Mouse (Mus musculus) liver, postnatal 0 days (tissue): ENCODE measurements around the gene Comt. TPM values are rescaled to one million over a fixed set of nuclear protein-coding genes. Genes with fewer than 3 reads are reported as not detected.

ENCODE experiments used
- ATAC-seq: fragments of 200-750 bp; cut with Nextera tagmentation; 2 replicates; pipeline ENCODE4 v1.8.0; 2017; ENCODE audit warnings: mild to moderate bottlenecking, moderate library complexity
- DNase-seq: peaks from one replicate; pipeline ENCODE4 v3.0.0-alpha.2; 2016
- H3K27ac ChIP-seq: fragments of 300-500 bp; sonication (generic); 2 replicates; pipeline ENCODE4 v1.5.1; 2014; ENCODE audit warnings: antibody characterized with exemption, moderate library complexity, mild to moderate bottlenecking, low read depth
- H3K27me3 ChIP-seq: fragments of 300-500 bp; sonication (generic); 2 replicates; pipeline ENCODE4 v1.6.1; 2014; ENCODE audit warnings: low read length, control low read depth, mixed read lengths; ENCODE audit not compliant: insufficient read depth
- H3K36me3 ChIP-seq: fragments of 300-500 bp; sonication (generic); replicated peaks from 2 replicates; pipeline ENCODE4 v1.6.1; 2014; ENCODE audit warnings: mild to moderate bottlenecking, control low read depth, low read length, moderate library complexity, mixed read lengths; ENCODE audit not compliant: insufficient read depth
- H3K4me1 ChIP-seq: fragments of 300-500 bp; sonication (generic); 2 replicates; pipeline ENCODE4 v1.6.1; 2014; ENCODE audit warnings: antibody characterized with exemption, mild to moderate bottlenecking, control low read depth; ENCODE audit not compliant: insufficient read depth
- H3K4me2 ChIP-seq: fragments of 300-500 bp; sonication (generic); 2 replicates; pipeline ENCODE4 v1.6.1; 2014; ENCODE audit warnings: low read depth, mild to moderate bottlenecking, low read length, moderate library complexity, mixed read lengths
- H3K4me3 ChIP-seq: fragments of 300-500 bp; sonication (generic); 2 replicates; pipeline ENCODE4 v1.5.1; 2014; ENCODE audit warnings: low read depth, low read length
- H3K9ac ChIP-seq: fragments of 300-500 bp; sonication (generic); replicated peaks from 2 replicates; pipeline ENCODE4 v1.6.1; 2014; ENCODE audit warnings: mild to moderate bottlenecking, moderate library complexity
- H3K9me3 ChIP-seq: fragments of 300-500 bp; sonication (generic); 2 replicates; pipeline ENCODE4 v1.6.1; 2016; ENCODE audit warnings: mild to moderate bottlenecking, control low read depth, low read length, mixed read lengths
- CTCF ChIP-seq: sonication (generic); IDR thresholded peaks from 2 replicates; pipeline ENCODE4 v1.5.1; 2016; ENCODE audit warnings: antibody characterized with exemption, low read depth
- EP300 ChIP-seq: IDR thresholded peaks from 2 replicates; pipeline ENCODE4 v1.6.1; 2016; ENCODE audit warnings: antibody characterized with exemption, low read depth, mild to moderate bottlenecking
- WGBS: fragments of 180-500 bp; shearing (Covaris S2); extraction: QIAGEN DNeasy Blood & Tissue Kit; methylation state at CpG from one replicate; pipeline ENCODE4 v1.1.7; 2014; ENCODE audit not compliant: insufficient replicate concordance; 5-methylcytosine and 5-hydroxymethylcytosine counted together
- polyA plus RNA-seq: library from polyadenylated mRNA; unstranded; fragments of >200 nt; fragmentation: Nextera tagmentation; extraction: Ambion mirVana; gene quantifications from 2 replicates; pipeline ENCODE4 v1.2.1, GENCODE M21; 2015

Gene Comt
- polyA plus RNA-seq, 1 experiment from 2014 or later = 125 TPM

DNA sequence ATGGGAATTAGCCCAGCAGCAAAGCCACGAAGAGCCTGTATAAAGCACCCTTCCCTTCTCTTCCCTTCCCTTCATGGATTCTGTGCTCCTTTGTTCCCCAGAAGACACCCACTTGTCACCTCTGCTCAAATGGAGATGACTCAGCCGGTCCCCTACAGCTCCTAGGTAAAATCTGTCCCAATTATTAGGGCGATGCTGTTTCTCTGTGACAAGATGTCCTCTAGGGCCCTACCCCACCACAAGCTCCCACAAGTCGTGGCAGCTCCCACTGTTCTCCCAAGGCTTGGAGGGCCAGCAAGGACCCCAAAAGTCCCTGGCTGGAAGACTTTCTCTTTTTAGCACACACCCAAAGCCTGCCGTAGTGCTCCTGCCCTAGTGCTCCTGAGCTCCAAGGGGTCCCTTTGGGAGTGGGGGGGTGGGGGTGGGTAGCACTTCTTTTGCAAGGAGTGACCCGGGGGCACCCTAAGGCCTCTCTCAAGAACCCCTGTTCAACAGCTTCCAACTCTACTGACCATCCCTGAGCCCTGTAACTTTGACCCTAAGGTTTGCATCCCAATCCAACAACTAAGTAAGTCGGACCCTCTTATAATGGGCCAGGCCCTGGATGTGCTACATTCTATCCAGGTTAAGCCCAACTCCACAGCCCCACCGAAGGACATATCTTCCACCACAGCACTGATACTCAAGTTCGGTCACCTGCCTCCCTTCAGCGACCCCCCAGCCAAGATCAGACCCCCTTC lies 1.0 kb downstream of the Comt start:
- DNase-seq = no peak
- H3K4me2 ChIP-seq = peak overlapping the region; percentile 89
- no peak for ATAC-seq
- peaks cover 30% of the 10 kb centered on the region for H3K36me3 ChIP-seq
- no peaks in the 10 kb centered on the region for H3K9me3 ChIP-seq
- TF ChIP-seq EP300 = no peak
- TF ChIP-seq CTCF = no peak
- H3K4me1 ChIP-seq = peaks cover 43% of the 10 kb centered on the region
- peak overlapping the region; percentile 95 for H3K27ac ChIP-seq
- H3K27me3 ChIP-seq = no peaks in the 10 kb centered on the region
- H3K4me3 ChIP-seq = peak overlapping the region; percentile 83
- H3K9ac ChIP-seq = peak overlapping the region; percentile 89
- 11% methylated on average over 10 of the region's 10 CpGs for WGBS

DNA sequence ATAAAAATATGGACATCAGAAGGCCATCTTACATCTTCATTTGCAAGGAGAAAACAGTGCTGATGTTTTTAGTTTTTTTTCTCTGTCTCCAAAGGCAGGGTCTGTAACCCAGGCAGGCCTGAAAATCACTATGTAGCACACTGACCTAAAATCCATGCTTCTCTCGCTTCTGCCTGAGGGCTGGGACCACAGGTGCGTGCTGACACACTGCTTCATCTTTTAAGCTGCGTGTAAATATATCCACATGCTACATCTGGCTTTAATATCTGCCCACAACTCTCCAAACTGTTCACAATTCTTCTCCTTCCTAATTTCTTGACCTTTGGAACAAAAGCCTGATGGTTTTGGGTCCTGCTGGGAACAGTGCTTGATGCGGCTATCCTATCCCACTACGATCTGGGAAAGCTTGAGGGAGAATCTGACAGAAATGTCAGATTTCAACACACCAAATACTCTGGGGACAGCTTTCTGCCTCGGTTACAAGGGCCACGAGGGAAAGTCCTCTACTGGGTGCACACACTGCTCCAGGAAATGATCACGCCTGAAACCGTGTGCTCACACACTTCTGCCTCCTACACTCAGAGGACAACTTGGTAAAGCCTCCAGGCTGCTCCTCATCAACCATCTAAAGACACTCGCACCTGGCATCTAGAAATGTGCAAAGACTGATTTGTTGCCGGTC lies 2.1 kb downstream of the Comt start:
- WGBS = 57% methylated on average over 11 of the region's 11 CpGs
- ATAC-seq = no peak
- H3K9me3 ChIP-seq = no peaks in the 10 kb centered on the region
- H3K4me1 ChIP-seq = peaks cover 43% of the 10 kb centered on the region
- H3K36me3 ChIP-seq = peaks cover 35% of the 10 kb centered on the region
- DNase-seq = no peak
- TF ChIP-seq CTCF (no peak), EP300 (no peak)
- no peaks in the 10 kb centered on the region for H3K27me3 ChIP-seq
- peak overlapping the region; percentile 89 for H3K4me2 ChIP-seq
- peak overlapping the region; percentile 83 for H3K4me3 ChIP-seq
- peak overlapping the region; percentile 89 for H3K9ac ChIP-seq
- H3K27ac ChIP-seq = peak overlapping the region; percentile 95

DNA sequence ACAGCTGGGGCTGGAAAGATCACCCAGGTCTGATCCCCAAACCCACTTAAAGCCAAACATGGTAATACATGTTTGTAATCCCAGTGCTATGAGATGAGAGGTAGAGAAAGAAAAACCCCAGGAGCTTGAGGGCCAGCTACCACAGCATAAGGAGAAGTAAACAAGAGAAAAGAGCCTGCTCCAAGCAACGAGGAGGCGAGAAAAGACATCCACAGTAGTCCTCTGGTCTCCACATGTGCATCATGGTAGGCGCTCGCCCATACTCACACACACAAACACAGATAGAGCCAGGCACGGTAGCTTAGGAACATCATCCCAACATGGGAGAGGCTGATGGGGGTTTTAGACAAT lies 2.8 kb downstream of the Comt start:
- ATAC-seq (no peak), DNase-seq (no peak)
- TF ChIP-seq CTCF (no peak), EP300 (no peak)
- Histone ChIP-seq H3K27ac (peak overlapping the region; percentile 39; the same call in 1 of the 2 replicates), H3K4me2 (peak overlapping the region; percentile 89), H3K27me3 (no peaks in the 10 kb centered on the region), H3K4me1 (peaks cover 49% of the 10 kb centered on the region), H3K9me3 (no peaks in the 10 kb centered on the region), H3K36me3 (peaks cover 35% of the 10 kb centered on the region), H3K4me3 (peak overlapping the region; percentile 83; the same call in 1 of the 2 replicates), H3K9ac (peak overlapping the region; percentile 89)
- WGBS = 84% methylated on average over 5 of the region's 5 CpGs

DNA sequence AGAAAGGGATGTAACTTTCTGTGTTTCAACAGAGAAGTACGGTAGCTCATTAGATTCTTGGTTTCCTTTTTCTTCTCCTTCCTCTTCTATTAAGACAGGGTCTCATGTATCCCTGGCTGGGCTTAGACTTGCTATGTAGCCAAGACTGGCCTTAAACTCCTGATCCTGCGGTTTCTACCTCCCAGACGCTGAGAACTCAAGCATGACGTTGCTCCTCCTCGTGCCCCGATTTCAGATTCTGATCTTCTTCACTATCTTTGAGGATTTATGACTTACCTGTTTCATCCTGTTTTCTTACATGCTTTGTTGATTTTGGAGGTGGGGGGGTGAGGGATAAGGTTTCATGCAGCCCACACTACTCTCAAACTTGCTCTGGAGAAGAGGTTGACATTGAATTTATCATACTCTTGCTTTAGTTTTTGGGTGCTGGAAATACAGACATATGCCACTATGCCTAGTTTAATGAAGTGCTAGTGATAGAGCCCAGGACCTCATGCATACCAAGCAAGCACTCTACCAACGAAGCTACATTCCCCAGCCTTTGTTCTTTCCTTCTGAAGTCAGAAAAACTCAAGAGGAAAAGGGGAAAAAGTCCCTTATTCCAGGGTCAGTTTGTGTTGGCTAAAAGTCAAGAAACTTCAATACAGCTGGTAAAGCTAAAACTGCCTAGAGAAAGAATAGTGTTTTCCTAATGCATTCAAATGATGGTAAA lies 3.3 kb downstream of the Comt start:
- no peaks in the 10 kb centered on the region for H3K9me3 ChIP-seq
- peaks cover 54% of the 10 kb centered on the region for H3K4me1 ChIP-seq
- H3K4me3 ChIP-seq = no peak overlapping the region
- WGBS = 85% methylated on average over 7 of the region's 7 CpGs
- H3K9ac ChIP-seq = no peak overlapping the region
- peak overlapping the region; percentile 39; the same call in 1 of the 2 replicates for H3K27ac ChIP-seq
- ATAC-seq (no peak), DNase-seq (no peak)
- no peaks in the 10 kb centered on the region for H3K27me3 ChIP-seq
- H3K36me3 ChIP-seq = peaks cover 37% of the 10 kb centered on the region
- TF ChIP-seq CTCF = no peak
- TF ChIP-seq EP300 = no peak
- peak overlapping the region; percentile 89 for H3K4me2 ChIP-seq

DNA sequence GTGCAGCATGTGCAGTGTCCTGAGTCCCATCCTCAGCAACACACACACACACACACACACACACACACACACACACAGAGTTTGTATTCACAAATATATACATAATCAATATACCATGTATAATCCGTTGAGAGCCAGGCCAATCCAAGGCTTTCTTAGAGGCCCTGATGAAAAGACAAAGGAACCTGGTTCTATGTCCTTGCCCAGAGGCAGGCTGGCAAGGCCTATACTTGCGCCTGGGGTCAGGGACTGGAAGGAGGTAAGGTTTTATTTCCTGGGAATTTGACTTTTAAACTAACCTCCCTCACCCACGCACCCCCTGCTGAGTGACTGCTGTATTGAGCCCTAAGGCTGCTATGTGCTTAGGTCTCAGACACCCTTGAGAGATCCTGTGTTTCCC lies 6.1 kb downstream of the Comt start:
- Histone ChIP-seq H3K4me1 (peaks cover 51% of the 10 kb centered on the region), H3K27me3 (no peaks in the 10 kb centered on the region), H3K27ac (no peak overlapping the region), H3K4me3 (no peak overlapping the region), H3K9ac (no peak overlapping the region), H3K36me3 (peaks cover 45% of the 10 kb centered on the region), H3K9me3 (no peaks in the 10 kb centered on the region), H3K4me2 (no peak overlapping the region; the same call in 1 of the 2 replicates)
- peak; percentile 11 for DNase-seq
- no peak for ATAC-seq
- TF ChIP-seq CTCF = no peak
- no peak for TF ChIP-seq EP300
- WGBS = 80% methylated on average over 3 of the region's 3 CpGs

DNA sequence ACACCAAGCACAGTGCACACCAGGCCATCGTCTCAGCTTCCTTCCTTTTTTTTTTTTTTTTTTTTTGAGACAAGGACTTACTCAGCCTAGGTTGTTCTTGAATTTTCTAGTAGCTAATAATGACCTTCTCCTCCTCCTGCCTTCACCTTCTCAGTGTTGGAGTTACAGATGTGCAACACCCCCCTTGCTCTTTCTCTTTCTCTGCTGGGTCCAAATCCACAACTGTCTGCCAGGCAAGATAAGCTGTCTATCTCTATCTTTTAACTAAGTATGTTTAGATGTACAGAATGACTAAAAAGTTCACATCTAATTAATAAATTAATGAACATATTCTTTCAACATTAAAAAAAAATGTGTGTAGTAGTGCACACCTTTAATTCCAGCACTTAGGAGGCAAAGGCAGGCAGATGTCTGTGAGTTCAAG lies 7.0 kb downstream of the Comt start:
- WGBS = 35% methylated on average over 1 of the region's 1 CpGs
- peak; percentile 51; the same call in 1 of the 2 replicates for TF ChIP-seq EP300
- no peak for TF ChIP-seq CTCF
- no peak for DNase-seq
- H3K4me3 ChIP-seq = no peak overlapping the region
- peak overlapping the region; percentile 52; the same call in 1 of the 2 replicates for H3K27ac ChIP-seq
- H3K36me3 ChIP-seq = peaks cover 46% of the 10 kb centered on the region
- no peaks in the 10 kb centered on the region for H3K9me3 ChIP-seq
- no peaks in the 10 kb centered on the region for H3K27me3 ChIP-seq
- H3K4me2 ChIP-seq = peak overlapping the region; percentile 42
- ATAC-seq = no peak
- peaks cover 50% of the 10 kb centered on the region for H3K4me1 ChIP-seq
- no peak overlapping the region for H3K9ac ChIP-seq
